Mouse (Mus musculus): Measurements from ENCODE around the gene Bckdha.
A peak's percentile ranks its signal among the peaks of the same experiment; 100 is the strongest.

Bckdha gene

GRCm38 (mm10) chr7:25619722-25619991, 39.1 kb downstream of the Bckdha start:
- peaks cover 45% of the 10 kb centered on the region for H3K4me1 ChIP-seq (replicated peaks; ENCODE audit: low read depth, low read length)

GRCm38 (mm10) chr7:25618865-25619721, 39.7 kb downstream of the Bckdha start, which contains the start of gene Dmac2:
Dmac2 (plus strand) TSS chr7:25619414.
- peaks cover 40% of the 10 kb centered on the region for H3K36me3 ChIP-seq (ENCODE audit: insufficient read depth, low read length)
- H3K4me3 ChIP-seq (replicated peaks; ENCODE audit: low read length) = peak within 1 kb of the TSS; percentile 95
- peaks cover 9% of the 10 kb centered on the region; the same call in 1 of the 2 replicates for H3K27me3 ChIP-seq (ENCODE audit: insufficient read depth, low read length)
- H3K4me1 ChIP-seq (replicated peaks; ENCODE audit: low read depth, low read length) = peaks cover 39% of the 10 kb centered on the region
- TF ChIP-seq POU5F1 (IDR thresholded peaks at IDR 0.05; ENCODE audit: borderline replicate concordance, low read length) (no peak), NANOG (IDR thresholded peaks at IDR 0.05; ENCODE audit: borderline replicate concordance, low read length) (no peak), CTCF (conservative IDR thresholded peaks at IDR 0.05; ENCODE audit: low read length) (no peak)
- H3K9me3 ChIP-seq (ENCODE audit: low read length) = no peaks in the 10 kb centered on the region

More at GRCm38 (mm10) chr7:25619722-25619991, 39.1 kb downstream of the Bckdha start:
- Histone ChIP-seq H3K9me3 (ENCODE audit: low read length) (no peaks in the 10 kb centered on the region), H3K27me3 (ENCODE audit: insufficient read depth, low read length) (peaks cover 9% of the 10 kb centered on the region; the same call in 1 of the 2 replicates), H3K36me3 (ENCODE audit: insufficient read depth, low read length) (peaks cover 46% of the 10 kb centered on the region), H3K4me3 (replicated peaks; ENCODE audit: low read length) (peak overlapping the region; percentile 95)
- TF ChIP-seq POU5F1 (IDR thresholded peaks at IDR 0.05; ENCODE audit: borderline replicate concordance, low read length) (no peak), NANOG (IDR thresholded peaks at IDR 0.05; ENCODE audit: borderline replicate concordance, low read length) (no peak), CTCF (conservative IDR thresholded peaks at IDR 0.05; ENCODE audit: low read length) (no peak)

GRCm38 (mm10) chr7:25617376-25618160, 41.2 kb downstream of the Bckdha start:
- Histone ChIP-seq H3K4me3 (replicated peaks; ENCODE audit: low read length) (no peak overlapping the region), H3K27me3 (ENCODE audit: insufficient read depth, low read length) (peaks cover 9% of the 10 kb centered on the region; the same call in 1 of the 2 replicates), H3K36me3 (ENCODE audit: insufficient read depth, low read length) (peaks cover 25% of the 10 kb centered on the region), H3K4me1 (replicated peaks; ENCODE audit: low read depth, low read length) (peaks cover 34% of the 10 kb centered on the region), H3K9me3 (ENCODE audit: low read length) (no peaks in the 10 kb centered on the region)
- TF ChIP-seq NANOG (IDR thresholded peaks at IDR 0.05; ENCODE audit: borderline replicate concordance, low read length) (no peak), CTCF (conservative IDR thresholded peaks at IDR 0.05; ENCODE audit: low read length) (no peak), POU5F1 (IDR thresholded peaks at IDR 0.05; ENCODE audit: borderline replicate concordance, low read length) (no peak)

GRCm38 (mm10) chr7:25615706-25616011, 43.1 kb downstream of the Bckdha start, which contains the start of gene Erich4:
Erich4 (minus strand) TSS chr7:25615892.
- TF ChIP-seq NANOG (IDR thresholded peaks at IDR 0.05; ENCODE audit: borderline replicate concordance, low read length) = no peak
- TF ChIP-seq POU5F1 (IDR thresholded peaks at IDR 0.05; ENCODE audit: borderline replicate concordance, low read length) = no peak
- no peak for TF ChIP-seq CTCF (conservative IDR thresholded peaks at IDR 0.05; ENCODE audit: low read length)
- Histone ChIP-seq H3K36me3 (ENCODE audit: insufficient read depth, low read length) (peaks cover 6% of the 10 kb centered on the region), H3K27me3 (ENCODE audit: insufficient read depth, low read length) (peaks cover 12% of the 10 kb centered on the region; the same call in 1 of the 2 replicates), H3K9me3 (ENCODE audit: low read length) (no peaks in the 10 kb centered on the region), H3K4me3 (replicated peaks; ENCODE audit: low read length) (no peak within 1 kb of the TSS), H3K4me1 (replicated peaks; ENCODE audit: low read depth, low read length) (peaks cover 35% of the 10 kb centered on the region)

- Histone ChIP-seq H3K27me3 (ENCODE audit: insufficient read depth, low read length) (peaks cover 12% of the 10 kb centered on the region; the same call in 1 of the 2 replicates), H3K4me3 (replicated peaks; ENCODE audit: low read length) (no peak overlapping the region), H3K9me3 (ENCODE audit: low read length) (no peaks in the 10 kb centered on the region), H3K36me3 (ENCODE audit: insufficient read depth, low read length) (0 out of 2 replicates have a peak, but pooled peaks cover under 1% of the 10 kb centered on the region), H3K4me1 (replicated peaks; ENCODE audit: low read depth, low read length) (peaks cover 29% of the 10 kb centered on the region)
- TF ChIP-seq POU5F1 (IDR thresholded peaks at IDR 0.05; ENCODE audit: borderline replicate concordance, low read length) (no peak), NANOG (IDR thresholded peaks at IDR 0.05; ENCODE audit: borderline replicate concordance, low read length) (no peak), CTCF (conservative IDR thresholded peaks at IDR 0.05; ENCODE audit: low read length) (no peak)
These were observed 43.7 kb downstream of the Bckdha start for GRCm38 (mm10) chr7:25614831-25615705.

GRCm38 (mm10) chr7:25614086-25614485, 44.7 kb downstream of the Bckdha start:
- Histone ChIP-seq H3K4me1 (replicated peaks; ENCODE audit: low read depth, low read length) (peaks cover 23% of the 10 kb centered on the region), H3K4me3 (replicated peaks; ENCODE audit: low read length) (no peak overlapping the region), H3K36me3 (ENCODE audit: insufficient read depth, low read length) (no peaks in the 10 kb centered on the region), H3K27me3 (ENCODE audit: insufficient read depth, low read length) (peaks cover 16% of the 10 kb centered on the region), H3K9me3 (ENCODE audit: low read length) (no peaks in the 10 kb centered on the region)
- TF ChIP-seq CTCF (conservative IDR thresholded peaks at IDR 0.05; ENCODE audit: low read length) = no peak; the same call in 1 of the 2 replicates
- TF ChIP-seq NANOG (IDR thresholded peaks at IDR 0.05; ENCODE audit: borderline replicate concordance, low read length) = no peak
- TF ChIP-seq POU5F1 (IDR thresholded peaks at IDR 0.05; ENCODE audit: borderline replicate concordance, low read length) = no peak

DNA sequence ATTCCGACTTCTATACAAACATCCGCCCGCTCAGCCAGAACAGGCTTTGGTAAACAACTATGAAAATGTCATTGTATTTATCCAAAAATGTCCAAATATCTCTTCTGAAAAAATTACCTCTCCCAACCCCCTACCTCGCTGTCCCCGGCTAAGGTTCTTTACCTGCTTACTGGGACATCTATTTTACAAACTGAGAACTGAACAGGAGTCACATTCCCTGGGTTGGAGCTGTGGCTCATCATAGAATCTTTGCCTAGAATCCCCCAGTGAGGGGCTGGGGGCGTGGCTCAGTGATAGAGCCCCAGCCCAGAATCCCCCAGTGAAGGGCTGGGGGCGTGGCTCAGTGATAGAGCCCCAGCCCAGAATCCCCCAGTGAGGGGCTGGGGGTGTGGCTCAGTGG, 47.3 kb downstream of the Bckdha start:
- Histone ChIP-seq H3K4me1 (replicated peaks; ENCODE audit: low read depth, low read length) (peaks cover 6% of the 10 kb centered on the region; the same call in 1 of the 2 replicates), H3K9me3 (ENCODE audit: low read length) (no peaks in the 10 kb centered on the region), H3K4me3 (replicated peaks; ENCODE audit: low read length) (no peak overlapping the region), H3K36me3 (ENCODE audit: insufficient read depth, low read length) (no peaks in the 10 kb centered on the region), H3K27me3 (ENCODE audit: insufficient read depth, low read length) (peaks cover 18% of the 10 kb centered on the region)
- TF ChIP-seq CTCF (conservative IDR thresholded peaks at IDR 0.05; ENCODE audit: low read length) = no peak
- TF ChIP-seq POU5F1 (IDR thresholded peaks at IDR 0.05; ENCODE audit: borderline replicate concordance, low read length) = no peak
- no peak for TF ChIP-seq NANOG (IDR thresholded peaks at IDR 0.05; ENCODE audit: borderline replicate concordance, low read length)

Data from E14TG2a.4 (cell line).